Mouse (Mus musculus): ENCODE measurements around the gene Prkch. TPM values are rescaled to one million over a fixed set of nuclear protein-coding genes. Genes with fewer than 3 reads are reported as not detected.
A peak's percentile ranks its signal among the peaks of the same experiment; 100 is the strongest.

Gene Prkch
- polyA plus RNA-seq, 1 experiment = 1.6 TPM

DNA sequence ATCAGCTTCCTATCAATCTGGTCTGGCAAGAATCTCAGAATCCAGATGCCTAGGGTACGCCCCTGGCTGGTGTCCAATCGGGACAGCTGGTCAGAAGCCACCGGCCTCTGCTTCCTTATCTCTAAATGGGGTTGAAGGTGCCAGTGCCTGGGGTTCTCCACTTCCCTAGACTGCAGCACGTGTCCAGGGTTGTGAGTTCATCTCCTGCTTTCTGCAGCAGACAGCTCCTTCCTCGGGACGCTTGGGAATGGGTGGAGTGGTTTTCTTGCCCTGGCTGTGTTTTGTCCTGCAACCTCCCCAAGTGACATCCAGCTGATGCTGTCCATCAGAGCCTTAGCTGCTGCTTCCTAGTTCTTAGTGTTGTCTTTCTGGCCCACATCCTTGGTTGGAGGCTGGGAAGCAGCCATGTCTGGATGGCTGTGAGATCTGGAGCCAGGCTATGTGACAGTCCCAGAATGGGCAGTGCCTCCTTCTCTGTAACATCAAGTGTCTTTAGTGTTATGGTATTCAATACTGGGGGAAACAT, 116.0 kb downstream of the Prkch start:
- H3K27me3 ChIP-seq (ENCODE audit: control insufficient read depth, insufficient read depth, low read length) = no peaks in the 10 kb centered on the region
- no peaks in the 10 kb centered on the region for H3K36me3 ChIP-seq (ENCODE audit: control insufficient read depth, insufficient read depth, low read length)
- no peak overlapping the region for H3K27ac ChIP-seq (ENCODE audit: control insufficient read depth, insufficient read depth, low read depth, low read length)
- no peak overlapping the region for H3K4me3 ChIP-seq (ENCODE audit: control insufficient read depth, low read depth, low read length)
- TF ChIP-seq POLR2A (IDR thresholded peaks at IDR 0.05; ENCODE audit: control insufficient read depth, low read depth, low read length) = no peak
- no peak for TF ChIP-seq CTCF (IDR thresholded peaks at IDR 0.05; ENCODE audit: control insufficient read depth, insufficient read depth, insufficient replicate concordance, low read depth, low read length)
- no peaks in the 10 kb centered on the region for H3K4me1 ChIP-seq (ENCODE audit: control insufficient read depth, insufficient read depth, low read length)

DNA sequence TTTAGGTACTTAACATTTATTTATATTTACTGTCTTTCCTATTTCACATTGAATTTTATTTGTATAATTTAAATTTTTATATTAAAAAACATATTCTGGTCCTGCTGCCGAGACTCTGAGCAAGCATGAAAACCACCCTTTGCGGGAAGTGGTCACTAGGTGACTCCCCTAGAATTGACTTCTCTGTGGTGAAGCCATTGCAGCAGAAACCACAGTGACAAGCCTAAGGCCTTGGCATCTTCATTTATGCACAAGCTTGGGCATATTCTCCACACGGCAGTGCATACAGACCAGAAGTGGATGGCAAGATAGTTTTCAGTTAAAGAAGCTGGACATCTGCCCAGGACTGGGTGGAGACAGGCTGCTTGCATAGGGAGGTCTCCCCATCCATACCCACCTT, 117.4 kb downstream of the Prkch start:
- Histone ChIP-seq H3K4me3 (ENCODE audit: control insufficient read depth, low read depth, low read length) (no peak overlapping the region), H3K4me1 (ENCODE audit: control insufficient read depth, insufficient read depth, low read length) (no peaks in the 10 kb centered on the region), H3K27me3 (ENCODE audit: control insufficient read depth, insufficient read depth, low read length) (no peaks in the 10 kb centered on the region), H3K36me3 (ENCODE audit: control insufficient read depth, insufficient read depth, low read length) (no peaks in the 10 kb centered on the region), H3K27ac (ENCODE audit: control insufficient read depth, insufficient read depth, low read depth, low read length) (no peak overlapping the region)
- TF ChIP-seq CTCF (IDR thresholded peaks at IDR 0.05; ENCODE audit: control insufficient read depth, insufficient read depth, insufficient replicate concordance, low read depth, low read length) = no peak
- TF ChIP-seq POLR2A (IDR thresholded peaks at IDR 0.05; ENCODE audit: control insufficient read depth, low read depth, low read length) = no peak

DNA sequence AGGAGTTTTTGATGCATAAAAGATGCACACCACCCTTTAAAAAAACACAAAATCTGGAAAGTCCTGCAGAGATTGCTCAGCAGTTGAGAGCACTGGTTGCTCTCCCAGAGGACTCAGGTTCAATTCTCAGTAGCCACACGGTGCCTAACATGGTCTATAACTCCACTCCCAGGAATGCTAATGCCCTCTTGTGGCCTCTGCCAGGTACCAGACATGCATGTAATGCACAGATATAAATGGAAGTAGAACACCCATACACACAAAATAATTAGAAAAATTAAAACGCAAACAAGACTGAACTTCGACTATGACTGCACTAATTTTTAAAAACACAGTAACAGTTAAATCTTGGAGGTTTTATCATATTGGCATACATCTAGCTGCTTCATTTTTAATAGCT, 119.8 kb downstream of the Prkch start:
- no peaks in the 10 kb centered on the region for H3K4me1 ChIP-seq (ENCODE audit: control insufficient read depth, insufficient read depth, low read length)
- TF ChIP-seq POLR2A (IDR thresholded peaks at IDR 0.05; ENCODE audit: control insufficient read depth, low read depth, low read length) = no peak
- TF ChIP-seq CTCF (IDR thresholded peaks at IDR 0.05; ENCODE audit: control insufficient read depth, insufficient read depth, insufficient replicate concordance, low read depth, low read length) = no peak
- no peak overlapping the region for H3K4me3 ChIP-seq (ENCODE audit: control insufficient read depth, low read depth, low read length)
- H3K27ac ChIP-seq (ENCODE audit: control insufficient read depth, insufficient read depth, low read depth, low read length) = no peak overlapping the region
- H3K36me3 ChIP-seq (ENCODE audit: control insufficient read depth, insufficient read depth, low read length) = no peaks in the 10 kb centered on the region
- H3K27me3 ChIP-seq (ENCODE audit: control insufficient read depth, insufficient read depth, low read length) = no peaks in the 10 kb centered on the region

DNA sequence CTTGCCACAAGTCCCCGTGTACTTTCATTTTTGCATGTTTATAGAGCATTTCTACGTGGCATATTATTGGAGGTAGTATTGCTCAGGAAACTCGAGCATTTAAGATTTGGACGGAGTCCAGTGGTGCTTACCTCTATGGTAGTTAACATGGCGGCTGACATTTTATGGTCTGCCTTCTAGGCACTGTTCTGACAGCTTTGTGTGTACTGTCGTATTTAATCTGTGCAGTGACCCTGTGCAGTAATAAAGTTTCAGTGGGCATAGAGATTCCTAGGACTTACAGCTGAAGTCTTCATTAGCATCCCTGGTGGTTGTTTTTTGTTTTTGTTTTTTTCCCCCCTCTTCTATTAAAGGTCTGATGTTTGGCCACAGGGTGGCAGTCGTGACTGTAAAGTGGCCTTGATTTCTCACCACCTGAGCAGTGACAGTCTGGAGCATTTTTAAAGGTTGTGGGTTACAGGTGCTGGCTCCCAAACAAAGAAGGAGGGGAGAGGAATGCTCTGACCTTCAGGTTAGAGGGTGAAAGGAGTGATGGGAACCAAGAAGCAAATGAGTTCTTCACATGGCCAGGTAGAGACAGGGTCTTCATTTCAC, 120.6 kb downstream of the Prkch start:
- TF ChIP-seq POLR2A (IDR thresholded peaks at IDR 0.05; ENCODE audit: control insufficient read depth, low read depth, low read length) (no peak), CTCF (IDR thresholded peaks at IDR 0.05; ENCODE audit: control insufficient read depth, insufficient read depth, insufficient replicate concordance, low read depth, low read length) (no peak)
- no peak overlapping the region for H3K4me3 ChIP-seq (ENCODE audit: control insufficient read depth, low read depth, low read length)
- H3K4me1 ChIP-seq (ENCODE audit: control insufficient read depth, insufficient read depth, low read length) = no peaks in the 10 kb centered on the region
- H3K36me3 ChIP-seq (ENCODE audit: control insufficient read depth, insufficient read depth, low read length) = no peaks in the 10 kb centered on the region
- H3K27ac ChIP-seq (ENCODE audit: control insufficient read depth, insufficient read depth, low read depth, low read length) = no peak overlapping the region
- no peaks in the 10 kb centered on the region for H3K27me3 ChIP-seq (ENCODE audit: control insufficient read depth, insufficient read depth, low read length)

DNA sequence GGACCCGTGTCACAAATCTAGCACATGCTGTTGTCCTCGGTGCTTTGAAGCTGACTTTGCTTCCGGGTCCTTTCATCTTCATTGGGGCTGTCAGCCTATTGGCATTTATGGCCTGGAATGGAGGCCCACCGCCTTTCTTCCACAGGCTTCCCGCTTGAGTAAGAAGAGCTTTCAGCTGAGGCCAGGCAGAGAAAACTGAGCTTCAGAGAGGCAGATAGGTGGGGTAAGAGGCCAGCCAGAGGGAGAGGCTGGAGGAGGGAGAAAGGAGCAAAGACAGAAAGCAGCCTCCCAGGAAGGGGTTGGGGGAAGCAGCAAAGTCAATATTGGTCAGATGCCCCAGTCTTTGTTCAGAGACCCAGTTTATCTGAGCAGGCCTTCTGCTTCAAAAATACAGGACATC, 123.9 kb downstream of the Prkch start:
- H3K27ac ChIP-seq (ENCODE audit: control insufficient read depth, insufficient read depth, low read depth, low read length) = no peak overlapping the region
- H3K4me1 ChIP-seq (ENCODE audit: control insufficient read depth, insufficient read depth, low read length) = no peaks in the 10 kb centered on the region
- H3K36me3 ChIP-seq (ENCODE audit: control insufficient read depth, insufficient read depth, low read length) = no peaks in the 10 kb centered on the region
- no peak overlapping the region for H3K4me3 ChIP-seq (ENCODE audit: control insufficient read depth, low read depth, low read length)
- H3K27me3 ChIP-seq (ENCODE audit: control insufficient read depth, insufficient read depth, low read length) = no peaks in the 10 kb centered on the region
- TF ChIP-seq POLR2A (IDR thresholded peaks at IDR 0.05; ENCODE audit: control insufficient read depth, low read depth, low read length) (no peak), CTCF (IDR thresholded peaks at IDR 0.05; ENCODE audit: control insufficient read depth, insufficient read depth, insufficient replicate concordance, low read depth, low read length) (no peak)

DNA sequence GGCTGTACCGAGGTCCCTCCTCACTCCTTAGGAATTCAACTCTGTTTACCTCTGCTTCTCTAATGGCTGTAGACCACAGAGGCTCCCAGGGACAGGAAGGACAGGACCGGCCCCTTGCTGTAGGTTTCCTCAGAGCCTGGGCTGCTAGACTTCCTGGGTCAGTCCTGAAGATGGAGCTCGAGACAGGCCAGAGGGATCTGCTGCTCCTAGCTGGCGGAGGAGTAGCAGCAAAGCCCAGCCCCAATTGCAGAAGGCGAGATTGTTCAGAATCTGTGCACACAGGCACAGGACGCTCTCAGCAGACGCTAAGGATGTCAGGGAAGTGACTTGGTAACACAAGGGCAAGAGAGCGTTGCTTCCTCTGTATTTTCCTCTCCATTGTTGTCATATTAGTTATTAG, 124.3 kb downstream of the Prkch start:
- H3K27me3 ChIP-seq (ENCODE audit: control insufficient read depth, insufficient read depth, low read length) = no peaks in the 10 kb centered on the region
- H3K36me3 ChIP-seq (ENCODE audit: control insufficient read depth, insufficient read depth, low read length) = no peaks in the 10 kb centered on the region
- no peaks in the 10 kb centered on the region for H3K4me1 ChIP-seq (ENCODE audit: control insufficient read depth, insufficient read depth, low read length)
- no peak overlapping the region for H3K27ac ChIP-seq (ENCODE audit: control insufficient read depth, insufficient read depth, low read depth, low read length)
- peak; percentile 51; the same call in 1 of the 2 replicates for TF ChIP-seq CTCF (IDR thresholded peaks at IDR 0.05; ENCODE audit: control insufficient read depth, insufficient read depth, insufficient replicate concordance, low read depth, low read length)
- no peak for TF ChIP-seq POLR2A (IDR thresholded peaks at IDR 0.05; ENCODE audit: control insufficient read depth, low read depth, low read length)
- no peak overlapping the region for H3K4me3 ChIP-seq (ENCODE audit: control insufficient read depth, low read depth, low read length)

DNA sequence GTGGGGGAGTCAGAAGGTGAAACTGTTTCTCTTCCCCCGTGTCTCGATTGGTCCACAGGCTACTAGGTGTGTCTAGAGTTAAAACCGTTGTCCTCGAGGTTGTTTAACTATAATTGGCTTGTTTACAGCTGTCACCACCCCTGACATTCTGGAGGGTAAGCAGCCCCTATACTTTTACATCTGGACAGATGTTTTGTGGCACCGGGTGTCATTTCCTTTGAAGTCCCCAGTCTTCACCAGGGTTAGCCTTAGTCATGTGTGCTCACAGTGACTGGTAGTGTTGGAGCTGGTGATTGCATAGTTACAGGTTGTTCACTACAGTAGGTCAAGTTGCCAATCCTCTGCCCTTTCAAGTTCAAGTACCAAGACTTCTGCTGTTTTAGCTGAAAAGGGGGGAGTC, 126.2 kb downstream of the Prkch start:
- H3K4me1 ChIP-seq (ENCODE audit: control insufficient read depth, insufficient read depth, low read length) = no peaks in the 10 kb centered on the region
- TF ChIP-seq POLR2A (IDR thresholded peaks at IDR 0.05; ENCODE audit: control insufficient read depth, low read depth, low read length) (no peak), CTCF (IDR thresholded peaks at IDR 0.05; ENCODE audit: control insufficient read depth, insufficient read depth, insufficient replicate concordance, low read depth, low read length) (no peak)
- no peaks in the 10 kb centered on the region for H3K27me3 ChIP-seq (ENCODE audit: control insufficient read depth, insufficient read depth, low read length)
- H3K4me3 ChIP-seq (ENCODE audit: control insufficient read depth, low read depth, low read length) = no peak overlapping the region
- no peak overlapping the region for H3K27ac ChIP-seq (ENCODE audit: control insufficient read depth, insufficient read depth, low read depth, low read length)
- H3K36me3 ChIP-seq (ENCODE audit: control insufficient read depth, insufficient read depth, low read length) = no peaks in the 10 kb centered on the region
